Mouse (Mus musculus) intestine, postnatal 0 days (tissue): ENCODE measurements at regions not wholly inside any gene's neighbourhood (a gene's known extent, or its start where the extent isn't known, plus 50 kb on each side); places are given as distances from the start of the nearest gene placed in this dataset.
A peak's percentile ranks its signal among the peaks of the same experiment; 100 is the strongest.

Source experiments
- ATAC-seq: fragments of 200-750 bp; cut with Nextera tagmentation; 2 replicates; pipeline ENCODE4 v1.8.0; 2017; ENCODE audit warnings: mild to moderate bottlenecking, moderate TSS enrichment, moderate library complexity
- H3K27ac ChIP-seq: fragments of 300-500 bp; sonication (generic); 2 replicates; pipeline ENCODE4 v1.5.1; 2014; ENCODE audit warnings: mild to moderate bottlenecking, low read depth, low read length, moderate library complexity
- H3K27me3 ChIP-seq: fragments of 300-500 bp; sonication (generic); replicated peaks from 2 replicates; pipeline ENCODE4 v1.6.1; 2014; ENCODE audit warnings: low read length, mixed read lengths; ENCODE audit not compliant: control insufficient read depth, insufficient read depth
- H3K36me3 ChIP-seq: fragments of 300-500 bp; sonication (generic); 2 replicates; pipeline ENCODE4 v1.6.1; 2014; ENCODE audit warnings: mild to moderate bottlenecking, moderate library complexity; ENCODE audit not compliant: control insufficient read depth, insufficient read depth
- H3K4me1 ChIP-seq: fragments of 300-500 bp; sonication (generic); replicated peaks from 2 replicates; pipeline ENCODE4 v1.6.1; 2014; ENCODE audit warnings: antibody characterized with exemption, low read length, mixed read lengths; ENCODE audit not compliant: control insufficient read depth, insufficient read depth
- H3K4me2 ChIP-seq: fragments of 300-500 bp; sonication (generic); replicated peaks from 2 replicates; pipeline ENCODE4 v1.6.1; 2014; ENCODE audit warnings: low read depth, mild to moderate bottlenecking, moderate library complexity
- H3K4me3 ChIP-seq: fragments of 300-500 bp; sonication (generic); 2 replicates; pipeline ENCODE4 v1.5.1; 2014; ENCODE audit warnings: low read depth, low read length
- H3K9ac ChIP-seq: fragments of 300-500 bp; sonication (generic); 2 replicates; pipeline ENCODE4 v1.6.1; 2014; ENCODE audit warnings: mild to moderate bottlenecking, low read depth, low read length
- H3K9me3 ChIP-seq: fragments of 300-500 bp; sonication (generic); 2 replicates; pipeline ENCODE4 v1.6.1; 2016; ENCODE audit warnings: mixed run types; ENCODE audit not compliant: control insufficient read depth
- CTCF ChIP-seq: sonication (generic); IDR thresholded peaks from 2 replicates; pipeline ENCODE4 v1.5.1; 2016; ENCODE audit warnings: low read depth, mild to moderate bottlenecking, control low read depth, antibody characterized with exemption, moderate library complexity
- WGBS: fragments of 180-500 bp; shearing (Covaris S2); extraction: QIAGEN DNeasy Blood & Tissue Kit; methylation state at CpG from one replicate; pipeline ENCODE4 v1.1.7; 2014; 5-methylcytosine and 5-hydroxymethylcytosine counted together

- no peaks in the 10 kb centered on the region for H3K36me3 ChIP-seq
- no peak overlapping the region for H3K9ac ChIP-seq
- no peaks in the 10 kb centered on the region for H3K27me3 ChIP-seq
- no peak overlapping the region for H3K4me3 ChIP-seq
- no peak overlapping the region for H3K4me2 ChIP-seq
- no peak for ATAC-seq
- no peaks in the 10 kb centered on the region for H3K4me1 ChIP-seq
- no peak for TF ChIP-seq CTCF
- no peaks in the 10 kb centered on the region for H3K9me3 ChIP-seq
- no peak overlapping the region for H3K27ac ChIP-seq
- 77% methylated on average over 3 of the region's 3 CpGs for WGBS
Observed at GRCm38 (mm10) chr1:187441668-187442193, 166.9 kb upstream of the Esrrg start.

- Histone ChIP-seq H3K27me3 (no peaks in the 10 kb centered on the region), H3K27ac (no peak overlapping the region), H3K4me1 (no peaks in the 10 kb centered on the region), H3K9ac (no peak overlapping the region), H3K4me3 (no peak overlapping the region), H3K4me2 (no peak overlapping the region), H3K9me3 (no peaks in the 10 kb centered on the region), H3K36me3 (no peaks in the 10 kb centered on the region)
- no peak for TF ChIP-seq CTCF
- no peak for ATAC-seq
- 75% methylated on average over 6 of the region's 6 CpGs for WGBS
Observed at GRCm38 (mm10) chr1:187446511-187446910, 162.1 kb upstream of the Esrrg start.

GRCm38 (mm10) chr1:187448173-187448572 lies 160.4 kb upstream of the Esrrg start:
- no peaks in the 10 kb centered on the region for H3K27me3 ChIP-seq
- peak; percentile 86 for TF ChIP-seq CTCF
- H3K4me2 ChIP-seq, result 0 out of 2 replicates have a peak overlapping the region, but pooled peaks have one; percentile 13
- H3K9ac ChIP-seq, result no peak overlapping the region
- no peak overlapping the region for H3K4me3 ChIP-seq
- H3K36me3 ChIP-seq, result no peaks in the 10 kb centered on the region
- ATAC-seq, result no peak
- WGBS, result 13% methylated on average over 6 of the region's 6 CpGs
- H3K9me3 ChIP-seq, result no peaks in the 10 kb centered on the region
- no peak overlapping the region for H3K27ac ChIP-seq
- H3K4me1 ChIP-seq, result no peaks in the 10 kb centered on the region

- H3K4me2 ChIP-seq, result no peak overlapping the region
- no peak for ATAC-seq
- H3K4me3 ChIP-seq, result no peak overlapping the region
- no peak for TF ChIP-seq CTCF
- 59% methylated on average over 3 of the region's 3 CpGs for WGBS
- no peaks in the 10 kb centered on the region for H3K27me3 ChIP-seq
- H3K27ac ChIP-seq, result no peak overlapping the region
- no peaks in the 10 kb centered on the region for H3K9me3 ChIP-seq
- no peaks in the 10 kb centered on the region for H3K4me1 ChIP-seq
- no peak overlapping the region for H3K9ac ChIP-seq
- H3K36me3 ChIP-seq, result no peaks in the 10 kb centered on the region
Observed at GRCm38 (mm10) chr1:187450106-187450505, 158.5 kb upstream of the Esrrg start.

GRCm38 (mm10) chr1:187452189-187452588 lies 156.4 kb upstream of the Esrrg start:
- no peak overlapping the region for H3K9ac ChIP-seq
- TF ChIP-seq CTCF, result peak; percentile 82
- H3K27ac ChIP-seq, result no peak overlapping the region
- H3K36me3 ChIP-seq, result no peaks in the 10 kb centered on the region
- H3K4me3 ChIP-seq, result no peak overlapping the region
- WGBS, result 36% methylated on average over 6 of the region's 6 CpGs
- no peak overlapping the region for H3K4me2 ChIP-seq
- no peak for ATAC-seq
- no peaks in the 10 kb centered on the region for H3K9me3 ChIP-seq
- no peaks in the 10 kb centered on the region for H3K27me3 ChIP-seq
- no peaks in the 10 kb centered on the region for H3K4me1 ChIP-seq

- H3K4me3 ChIP-seq, result no peak overlapping the region
- ATAC-seq, result no peak
- H3K36me3 ChIP-seq, result no peaks in the 10 kb centered on the region
- no peaks in the 10 kb centered on the region for H3K27me3 ChIP-seq
- no peak overlapping the region for H3K4me2 ChIP-seq
- TF ChIP-seq CTCF, result peak; percentile 64
- H3K9ac ChIP-seq, result no peak overlapping the region
- no peak overlapping the region for H3K27ac ChIP-seq
- 68% methylated on average over 5 of the region's 5 CpGs for WGBS
- no peaks in the 10 kb centered on the region for H3K9me3 ChIP-seq
- H3K4me1 ChIP-seq, result no peaks in the 10 kb centered on the region
Observed at GRCm38 (mm10) chr1:187454431-187454830, 154.2 kb upstream of the Esrrg start.

- WGBS, result 68% methylated on average over 2 of the region's 2 CpGs
- Histone ChIP-seq H3K4me1 (no peaks in the 10 kb centered on the region), H3K4me2 (no peak overlapping the region), H3K27me3 (no peaks in the 10 kb centered on the region), H3K4me3 (no peak overlapping the region), H3K9me3 (no peaks in the 10 kb centered on the region), H3K36me3 (no peaks in the 10 kb centered on the region), H3K9ac (no peak overlapping the region), H3K27ac (no peak overlapping the region)
- ATAC-seq, result no peak
- no peak for TF ChIP-seq CTCF
Observed at GRCm38 (mm10) chr1:187484821-187485220, 123.8 kb upstream of the Esrrg start.
